8 mouse cellular contexts compared by ENCODE assay signal in genomic region chr12:105032832-105033775, GRCm38 (mm10). TPM values are rescaled to one million over a fixed set of nuclear protein-coding genes. Genes with fewer than 3 reads are reported as not detected.
DNase-seq lines count a peak whose midpoint lies in the region; ATAC-seq and TF ChIP-seq lines count a peak whose summit lies in the region.

No protein-coding gene starts in this region.

- peaks cover 86% of the 10 kb centered on the region for H3K36me3 ChIP-seq in erythroblast, embryonic 14.5 days (ENCODE audit: control insufficient read depth)
- no peaks in the 10 kb centered on the region for H3K36me3 ChIP-seq in intestine, embryonic 15.5 days
- H3K36me3 ChIP-seq in macrophage (ENCODE audit: inconsistent target): peaks cover 11% of the 10 kb centered on the region; the same call in 1 of the 2 replicates

- no peaks in the 10 kb centered on the region for H3K27me3 ChIP-seq in erythroblast, embryonic 14.5 days (ENCODE audit: control insufficient read depth)
- H3K27me3 ChIP-seq in intestine, embryonic 15.5 days (replicated peaks): no peaks in the 10 kb centered on the region

- H3K4me1 ChIP-seq in erythroblast, embryonic 14.5 days (ENCODE audit: control insufficient read depth): peaks cover 78% of the 10 kb centered on the region
- peaks cover 30% of the 10 kb centered on the region for H3K4me1 ChIP-seq in bone marrow macrophage, adult 2 months (ENCODE audit: control insufficient read depth, insufficient read depth, low read length)
- H3K4me1 ChIP-seq in intestine, embryonic 15.5 days (replicated peaks): peaks cover 27% of the 10 kb centered on the region

- peaks cover 88% of the 10 kb centered on the region for H3K79me2 ChIP-seq in macrophage (ENCODE audit: inconsistent target)

- no peak for TF ChIP-seq CTCF in bone marrow macrophage, adult 2 months (IDR thresholded peaks at IDR 0.05; ENCODE audit: low read depth, low read length)

- peak; percentile 74 for DNase-seq in A20 (ENCODE audit: low read depth, low spot score)
- DNase-seq in layer of hippocampus, postnatal 14 days (ENCODE audit: low spot score in 2 of 2): no peak

- peak overlapping the region; percentile 72 for H3K4me2 ChIP-seq in intestine, embryonic 15.5 days (replicated peaks)

- no peaks in the 10 kb centered on the region for H3K9me3 ChIP-seq in erythroblast, embryonic 14.5 days (ENCODE audit: control insufficient read depth, low read length)
- H3K9me3 ChIP-seq in intestine, embryonic 15.5 days: no peaks in the 10 kb centered on the region

- H3K27ac ChIP-seq in bone marrow macrophage, adult 2 months (ENCODE audit: insufficient read depth, low read depth, low read length): peak overlapping the region; percentile 32
- peak overlapping the region; percentile 87 for H3K27ac ChIP-seq in intestine, embryonic 15.5 days
- peak overlapping the region; percentile 31; the same call in 1 of the 2 replicates for H3K27ac ChIP-seq in macrophage

- H3K4me3 ChIP-seq in erythroblast, embryonic 14.5 days (replicated peaks): peak overlapping the region; percentile 79
- H3K4me3 ChIP-seq in bone marrow macrophage, adult 2 months (ENCODE audit: insufficient read depth, low read length): peak overlapping the region; percentile 80
- peak overlapping the region; percentile 89 for H3K4me3 ChIP-seq in intestine, embryonic 15.5 days (replicated peaks)
- H3K4me3 ChIP-seq in macrophage (ENCODE audit: inconsistent target): peak overlapping the region; percentile 60

- 2% methylated on average over 45 of the region's 45 CpGs for WGBS in intestine, embryonic 15.5 days
- 2% methylated on average over 37 of the region's 45 CpGs for WGBS in macrophage (ENCODE audit: missing documents)

- peak overlapping the region; percentile 93 for H3K9ac ChIP-seq in intestine, embryonic 15.5 days

- ATAC-seq in erythroblast, adult 5-6 weeks (replicated peaks; ENCODE audit: low FRiP score, poor library complexity, severe bottlenecking): no peak
- peak; percentile 55 for ATAC-seq in intestine, embryonic 15.5 days
- ATAC-seq in erythroid progenitor cell, adult 5-6 weeks (replicated peaks; ENCODE audit: low FRiP score, poor library complexity, severe bottlenecking): no peak

- no peak for TF ChIP-seq POLR2A in bone marrow macrophage, adult 2 months (IDR thresholded peaks at IDR 0.05; ENCODE audit: borderline replicate concordance, low read depth, low read length)

RNA-seq across cellular contexts. Expression of gene Glrx5, which starts 0.6 kb away (rescaled TPM):
- 218 and 245 TPM in 2 replicates for polyA plus RNA-seq in erythroblast, embryonic 14.5 days (2012)
- 170 and 188 TPM in 2 replicates for total RNA-seq in erythroblast, adult 5-6 weeks (2015; ENCODE audit: low replicate concordance)
- 146 and 233 TPM in 2 replicates for total RNA-seq in erythroblast, adult 5-6 weeks (2017; ENCODE audit: low replicate concordance)
- 22.5 and 31.6 TPM in 2 replicates for polyA plus RNA-seq in bone marrow macrophage, adult 2 months (2012; ENCODE audit: insufficient read depth, insufficient read length, missing spikeins)
- 184 and 190 TPM in 2 replicates for polyA plus RNA-seq in intestine, embryonic 15.5 days (2015; fragmentation: Nextera tagmentation; extraction: Ambion mirVana)
- 1 to 10 TPM in 20 of 26 experiments, under 1 TPM in 4, not detected in 2; 0.65 to 9.7 (median 2.2) TPM for total RNA-seq in macrophage (2018; cell fraction: chromatin; rRNA removed)
- 10 to 100 TPM; 14.1 to 26.6 (median 18.8) TPM for total RNA-seq in macrophage (2018; cell fraction: cytosol; rRNA removed)
- 10 to 100 TPM in 3 of 26 experiments, 1 to 10 TPM in 23; 2.0 to 27.2 (median 7.0) TPM for total RNA-seq in macrophage (2018; cell fraction: nucleus; rRNA removed)
- 5.1 to 28.7 TPM (median 17.8 TPM) in 3 replicates for polyA plus RNA-seq in macrophage (2018)
- 10 to 100 TPM; 57.1 to 65.6 TPM for total RNA-seq in layer of hippocampus, postnatal 14 days (2021)
- 285 and 316 TPM in 2 replicates for total RNA-seq in erythroid progenitor cell, adult 5-6 weeks (2015; ENCODE audit: low replicate concordance)
- 129 and 154 TPM in 2 replicates for total RNA-seq in erythroid progenitor cell, adult 5-6 weeks (2017; ENCODE audit: low replicate concordance)

RNA-seq across cellular contexts. Expression of gene Syne3, which starts 23.5 kb away (rescaled TPM):
- polyA plus RNA-seq in erythroblast, embryonic 14.5 days (2012): 1.2 and 1.3 TPM in 2 replicates
- 4.8 and 5.6 TPM in 2 replicates for total RNA-seq in erythroblast, adult 5-6 weeks (2015; ENCODE audit: low replicate concordance)
- total RNA-seq in erythroblast, adult 5-6 weeks (2017; ENCODE audit: low replicate concordance): 10.3 and 14.8 TPM in 2 replicates
- 13.4 and 18.2 TPM in 2 replicates for polyA plus RNA-seq in bone marrow macrophage, adult 2 months (2012; ENCODE audit: insufficient read depth, insufficient read length, missing spikeins)
- polyA plus RNA-seq in intestine, embryonic 15.5 days (2015; fragmentation: Nextera tagmentation; extraction: Ambion mirVana): 0.50 and 0.76 TPM in 2 replicates
- total RNA-seq in macrophage (2018; cell fraction: chromatin; rRNA removed): 100 to 1,000 TPM in 3 of 26 experiments, 10 to 100 TPM in 21, 1 to 10 TPM in 2; 9.1 to 309 (median 31.2) TPM
- total RNA-seq in macrophage (2018; cell fraction: cytosol; rRNA removed): 10 to 100 TPM in 13 of 26 experiments, 1 to 10 TPM in 13; 4.6 to 56.9 (median 12.5) TPM
- total RNA-seq in macrophage (2018; cell fraction: nucleus; rRNA removed): 100 to 1,000 TPM in 1 of 26 experiments, 10 to 100 TPM in 15, 1 to 10 TPM in 10; 6.6 to 122 (median 16.8) TPM
- 6.4 to 13.5 TPM (median 8.7 TPM) in 3 replicates for polyA plus RNA-seq in macrophage (2018)
- total RNA-seq in layer of hippocampus, postnatal 14 days (2021): 1 to 10 TPM; 1.2 to 2.1 TPM
- 19.7 and 20.9 TPM in 2 replicates for total RNA-seq in erythroid progenitor cell, adult 5-6 weeks (2015; ENCODE audit: low replicate concordance)
- 29.5 and 46.1 TPM in 2 replicates for total RNA-seq in erythroid progenitor cell, adult 5-6 weeks (2017; ENCODE audit: low replicate concordance)

Comparison
In these comparisons a context has a peak if more than half of its experiments do, and no peak if none do; other contexts are left out.
1. H3K27ac ChIP-seq: peak in every context shown above with its lines; median percentile 87 in intestine, embryonic 15.5 days; 32 in bone marrow macrophage, adult 2 months; 31 in macrophage.